26 mouse cellular contexts compared by ENCODE assay signal in genomic region chr3:141948506-141948905, GRCm38 (mm10).
"Had no signal": no experiment of that assay in that cellular context is flagged by ENCODE, and none has a peak within 500 bp of the region (broad histone marks: within the 10 kb centered on the region; RNA-seq: fewer than 3 reads in every experiment).

No protein-coding gene starts in this region.

- H3K4me2 ChIP-seq: heart, embryonic 11.5 days; heart, embryonic 13.5 days; heart, embryonic 15.5 days; hindbrain, embryonic 13.5 days; hindbrain, embryonic 15.5 days; kidney, embryonic 15.5 days; liver, embryonic 11.5 days; liver, embryonic 13.5 days; liver, embryonic 15.5 days had no signal

- H3K9me3 ChIP-seq: heart, embryonic 13.5 days; heart, embryonic 15.5 days; hindbrain, embryonic 13.5 days; hindbrain, embryonic 15.5 days; kidney, embryonic 15.5 days; liver, embryonic 13.5 days; liver, embryonic 15.5 days had no signal

- H3K36me3 ChIP-seq: heart, embryonic 13.5 days; heart, embryonic 15.5 days; hindbrain, embryonic 13.5 days; hindbrain, embryonic 15.5 days; kidney, embryonic 15.5 days; liver, embryonic 13.5 days; liver, embryonic 15.5 days had no signal

- ATAC-seq: hindbrain, postnatal 0 days; intestine, embryonic 16.5 days had no signal

- H3K9ac ChIP-seq: heart, embryonic 13.5 days; heart, embryonic 15.5 days; hindbrain, embryonic 13.5 days; hindbrain, embryonic 15.5 days; kidney, embryonic 15.5 days; liver, embryonic 13.5 days; liver, embryonic 15.5 days had no signal

- H3K4me1 ChIP-seq: hindbrain, embryonic 15.5 days; liver, embryonic 13.5 days; liver, embryonic 15.5 days had no signal

- H3K4me3 ChIP-seq: heart, adult 2 months; heart, embryonic 13.5 days; heart, embryonic 15.5 days; hindbrain, embryonic 13.5 days; hindbrain, embryonic 15.5 days; kidney, embryonic 15.5 days; left cerebral cortex, adult 2 months; liver, embryonic 13.5 days; liver, embryonic 15.5 days had no signal

- H3K27ac ChIP-seq: heart, adult 2 months; heart, embryonic 13.5 days; heart, embryonic 15.5 days; hindbrain, embryonic 13.5 days; hindbrain, embryonic 15.5 days; hindbrain, postnatal 0 days; kidney, embryonic 15.5 days; kidney, postnatal 0 days; left cerebral cortex, adult 2 months; liver, embryonic 13.5 days; liver, embryonic 15.5 days had no signal

- H3K27me3 ChIP-seq: heart, embryonic 13.5 days; heart, embryonic 15.5 days; hindbrain, embryonic 13.5 days; hindbrain, embryonic 15.5 days; kidney, embryonic 15.5 days; liver, embryonic 13.5 days; liver, embryonic 15.5 days had no signal

- DNase-seq: gastrocnemius, postnatal 14 days; gastrocnemius, postnatal 36 days; heart, adult 11 months; heart, adult 2 months; heart, postnatal 14 days; heart, postnatal 36 days; kidney, adult 11 months; kidney, adult 2 months; kidney, adult 9 months; kidney, postnatal 14 days; kidney, postnatal 36 days; layer of hippocampus, adult 9-11 months; liver; liver, embryonic 13.5 days had no signal
